Mouse (Mus musculus) intestine, embryonic 16.5 days (tissue): Measurements from ENCODE around the gene Pdlim5. TPM values are rescaled to one million over a fixed set of nuclear protein-coding genes. Genes with fewer than 3 reads are reported as not detected.
A peak's percentile ranks its signal among the peaks of the same experiment; 100 is the strongest.
"Not testable (repeated sequence)": the region's sequence is repeated elsewhere in the genome, so short reads cannot be mapped to it uniquely, and the experiment has no call there.

Source experiments
- ATAC-seq: fragments of 200-750 bp; cut with Nextera tagmentation; 2 replicates; pipeline ENCODE4 v1.8.0; 2017; ENCODE audit warnings: moderate TSS enrichment, moderate library complexity
- H3K27ac ChIP-seq: fragments of 300-500 bp; sonication (generic); 2 replicates; pipeline ENCODE4 v1.5.1; 2014; ENCODE audit warnings: mild to moderate bottlenecking, low read length
- H3K27me3 ChIP-seq: fragments of 300-500 bp; sonication (generic); replicated peaks from 2 replicates; pipeline ENCODE4 v1.6.1; 2014; ENCODE audit warnings: low read length, control low read depth, mixed read lengths; ENCODE audit not compliant: control insufficient read depth, insufficient read depth
- H3K36me3 ChIP-seq: fragments of 300-500 bp; sonication (generic); 2 replicates; pipeline ENCODE4 v1.6.1; 2014; ENCODE audit warnings: low read length, control low read depth; ENCODE audit not compliant: control insufficient read depth, insufficient read depth
- H3K4me1 ChIP-seq: fragments of 300-500 bp; sonication (generic); 2 replicates; pipeline ENCODE4 v1.6.1; 2014; ENCODE audit warnings: low read length, control low read depth, mixed read lengths; ENCODE audit not compliant: control insufficient read depth, insufficient read depth
- H3K4me2 ChIP-seq: fragments of 300-500 bp; sonication (generic); 2 replicates; pipeline ENCODE4 v1.6.1; 2014; ENCODE audit warnings: low read depth, low read length, control low read depth
- H3K4me3 ChIP-seq: fragments of 300-500 bp; sonication (generic); 2 replicates; pipeline ENCODE4 v1.5.1; 2014; ENCODE audit warnings: mild to moderate bottlenecking, low read length
- H3K9ac ChIP-seq: fragments of 300-500 bp; sonication (generic); 2 replicates; pipeline ENCODE4 v1.6.1; 2014; ENCODE audit warnings: low read depth, low read length
- H3K9me3 ChIP-seq: fragments of 300-500 bp; sonication (generic); 2 replicates; pipeline ENCODE4 v1.6.1; 2016; ENCODE audit warnings: low read length, control low read depth; ENCODE audit not compliant: control insufficient read depth
- WGBS: fragments of 180-500 bp; shearing (Covaris S2); extraction: QIAGEN DNeasy Blood & Tissue Kit; methylation state at CpG from one replicate; pipeline ENCODE4 v1.1.7; 2014; 5-methylcytosine and 5-hydroxymethylcytosine counted together
- polyA plus RNA-seq: library from polyadenylated mRNA; unstranded; fragments of >200 nt; fragmentation: Nextera tagmentation; extraction: Ambion mirVana; gene quantifications from 2 replicates; pipeline ENCODE4 v1.2.1, GENCODE M21; 2015

The Pdlim5 gene
- polyA plus RNA-seq: 35.7 and 37.2 TPM in 2 replicates

GRCm38 (mm10) chr3:142395520-142396193 lies at the start of gene Pdlim5:
Gene Pdlim5, minus strand, starts transcription at chr3:142395696.
- 0% methylated on average over 45 of the region's 46 CpGs for WGBS
- Histone ChIP-seq H3K9ac (peak within 1 kb of the TSS; percentile 84), H3K4me2 (peak within 1 kb of the TSS; percentile 66), H3K27me3 (no peaks in the 10 kb centered on the region), H3K4me3 (peak within 1 kb of the TSS; percentile 81), H3K9me3 (no peaks in the 10 kb centered on the region), H3K36me3 (no peaks in the 10 kb centered on the region), H3K4me1 (peaks cover 5% of the 10 kb centered on the region; the same call in 1 of the 2 replicates), H3K27ac (peak within 1 kb of the TSS; percentile 92)
- ATAC-seq: peak; percentile 98

- Histone ChIP-seq H3K27ac (no peak overlapping the region), H3K4me3 (no peak overlapping the region), H3K9ac (no peak overlapping the region), H3K4me1 (peaks cover 8% of the 10 kb centered on the region; the same call in 1 of the 2 replicates), H3K27me3 (no peaks in the 10 kb centered on the region), H3K4me2 (no peak overlapping the region), H3K9me3 (no peaks in the 10 kb centered on the region), H3K36me3 (no peaks in the 10 kb centered on the region)
- ATAC-seq: peak; percentile 2; the same call in 1 of the 2 replicates
- WGBS: 51% methylated on average over 4 of the region's 4 CpGs
These were observed 48.2 kb upstream of the Pdlim5 start for GRCm38 (mm10) chr3:142443710-142444043.

- Histone ChIP-seq H3K27me3 (no peaks in the 10 kb centered on the region), H3K36me3 (no peaks in the 10 kb centered on the region), H3K9ac (no peak overlapping the region), H3K9me3 (no peaks in the 10 kb centered on the region), H3K4me3 (no peak overlapping the region), H3K4me1 (peaks cover 8% of the 10 kb centered on the region; the same call in 1 of the 2 replicates), H3K27ac (no peak overlapping the region), H3K4me2 (no peak overlapping the region)
- peak; percentile 52 for ATAC-seq
- WGBS: 8% methylated on average over 12 of the region's 12 CpGs
These were observed 47.7 kb upstream of the Pdlim5 start for GRCm38 (mm10) chr3:142443006-142443709.

- no peak overlapping the region for H3K27ac ChIP-seq
- H3K4me3 ChIP-seq: no peak overlapping the region
- no peaks in the 10 kb centered on the region for H3K9me3 ChIP-seq
- 80% methylated on average over 7 of the region's 7 CpGs for WGBS
- H3K4me2 ChIP-seq: no peak overlapping the region
- H3K9ac ChIP-seq: no peak overlapping the region
- no peaks in the 10 kb centered on the region for H3K36me3 ChIP-seq
- ATAC-seq: no peak
- H3K27me3 ChIP-seq: no peaks in the 10 kb centered on the region
- H3K4me1 ChIP-seq: 0 out of 2 replicates have a peak, but pooled peaks cover 7% of the 10 kb centered on the region
These were observed 46.7 kb upstream of the Pdlim5 start for GRCm38 (mm10) chr3:142442161-142442560.

GRCm38 (mm10) chr3:142441142-142441541 lies 45.6 kb upstream of the Pdlim5 start:
- H3K4me1 ChIP-seq: 0 out of 2 replicates have a peak, but pooled peaks cover 7% of the 10 kb centered on the region
- no peak overlapping the region for H3K9ac ChIP-seq
- no peaks in the 10 kb centered on the region for H3K27me3 ChIP-seq
- H3K36me3 ChIP-seq: no peaks in the 10 kb centered on the region
- H3K4me2 ChIP-seq: no peak overlapping the region
- 46% methylated on average over 5 of the region's 5 CpGs for WGBS
- H3K4me3 ChIP-seq: no peak overlapping the region
- no peaks in the 10 kb centered on the region for H3K9me3 ChIP-seq
- ATAC-seq: no peak
- no peak overlapping the region for H3K27ac ChIP-seq

GRCm38 (mm10) chr3:142440191-142440590 lies 44.7 kb upstream of the Pdlim5 start:
- Histone ChIP-seq H3K9ac (no peak overlapping the region), H3K4me3 (no peak overlapping the region), H3K4me1 (0 out of 2 replicates have a peak, but pooled peaks cover 7% of the 10 kb centered on the region), H3K4me2 (no peak overlapping the region), H3K27ac (no peak overlapping the region), H3K27me3 (no peaks in the 10 kb centered on the region), H3K36me3 (no peaks in the 10 kb centered on the region), H3K9me3 (no peaks in the 10 kb centered on the region)
- no peak for ATAC-seq
- WGBS: 49% methylated on average over 4 of the region's 4 CpGs

- peak; percentile 67 for ATAC-seq
- no peaks in the 10 kb centered on the region for H3K36me3 ChIP-seq
- H3K4me1 ChIP-seq: 0 out of 2 replicates have a peak, but pooled peaks cover 7% of the 10 kb centered on the region
- H3K9ac ChIP-seq: no peak overlapping the region
- H3K4me3 ChIP-seq: no peak overlapping the region
- H3K9me3 ChIP-seq: no peaks in the 10 kb centered on the region
- no peak overlapping the region for H3K4me2 ChIP-seq
- 34% methylated on average over 7 of the region's 7 CpGs for WGBS
- H3K27ac ChIP-seq: no peak overlapping the region
- no peaks in the 10 kb centered on the region for H3K27me3 ChIP-seq
These were observed 44.1 kb upstream of the Pdlim5 start for GRCm38 (mm10) chr3:142439591-142440093.

GRCm38 (mm10) chr3:142438630-142439029 lies 43.1 kb upstream of the Pdlim5 start:
- not testable (repeated sequence) for ATAC-seq, H3K4me2 ChIP-seq, H3K4me1 ChIP-seq, H3K27me3 ChIP-seq, H3K4me3 ChIP-seq, H3K27ac ChIP-seq, H3K9ac ChIP-seq, H3K9me3 ChIP-seq, H3K36me3 ChIP-seq
- WGBS: 92% methylated on average over 8 of the region's 8 CpGs

- Histone ChIP-seq H3K4me2 (no peak overlapping the region), H3K4me3 (no peak overlapping the region), H3K9ac (no peak overlapping the region), H3K27ac (no peak overlapping the region), H3K27me3 (no peaks in the 10 kb centered on the region), H3K9me3 (no peaks in the 10 kb centered on the region), H3K4me1 (0 out of 2 replicates have a peak, but pooled peaks cover 4% of the 10 kb centered on the region), H3K36me3 (no peaks in the 10 kb centered on the region)
- 71% methylated on average over 6 of the region's 6 CpGs for WGBS
- ATAC-seq: no peak
These were observed 41.3 kb upstream of the Pdlim5 start for GRCm38 (mm10) chr3:142436824-142437223.
